Mouse (Mus musculus): ENCODE results near the gene Nup107. TPM values are rescaled to one million over a fixed set of nuclear protein-coding genes. Genes with fewer than 3 reads are reported as not detected.

Gene Nup107
- total and polyA plus RNA-seq, 3 experiments = 80.2 to 91.6 TPM; not detected in 1

DNA sequence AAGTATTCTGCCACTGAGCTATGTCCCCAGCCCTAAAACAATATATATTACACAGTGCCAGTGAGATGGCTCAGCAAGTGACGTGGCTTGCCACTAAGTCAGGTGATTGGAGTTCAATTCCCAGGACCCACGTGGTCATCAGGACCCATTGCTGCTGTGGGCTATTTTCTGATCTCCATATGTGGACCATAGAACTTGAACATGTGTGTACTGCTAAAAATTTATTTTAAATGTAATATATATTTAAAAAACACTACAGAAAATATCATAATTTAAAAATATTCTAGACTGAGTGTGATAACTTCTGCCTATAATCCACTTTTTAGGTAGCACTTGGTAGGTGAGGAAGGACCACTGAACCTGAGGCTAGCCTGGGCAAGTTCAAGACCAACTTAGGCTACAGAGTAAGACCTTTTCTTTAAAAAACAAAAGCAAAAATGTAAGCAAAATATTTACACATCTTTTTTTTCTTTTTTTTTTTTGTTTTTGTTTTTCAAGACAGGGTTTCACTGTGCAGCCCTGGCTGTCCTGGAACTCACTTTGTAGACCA, 30.1 kb downstream of the Nup107 start:
- TF ChIP-seq CHD2 (IDR thresholded peaks at IDR 0.05; ENCODE audit: low read length) (no peak), POLR2AphosphoS5 (IDR thresholded peaks at IDR 0.05; ENCODE audit: borderline replicate concordance, low read depth, low read length) (no peak), NELFE (IDR thresholded peaks at IDR 0.05; ENCODE audit: low read depth, low read length) (no peak)
- Histone ChIP-seq H3K79me2 (ENCODE audit: control insufficient read depth, insufficient read depth, low read length, poor library complexity) (no peaks in the 10 kb centered on the region), H3K4me1 (ENCODE audit: control insufficient read depth in 1 of 2, insufficient read depth in 2 of 2, low read length in 2 of 2) (no peaks in the 10 kb centered on the region), H3K27ac (ENCODE audit: control insufficient read depth, low read depth, low read length) (no peak overlapping the region), H3K27me3 (ENCODE audit: control insufficient read depth in 1 of 2, insufficient read depth in 2 of 2, low read length in 2 of 2) (no peaks in the 10 kb centered on the region), H3K9ac (ENCODE audit: control insufficient read depth, low read depth, low read length, poor library complexity, severe bottlenecking) (no peak overlapping the region), H3K36me3 (ENCODE audit: control insufficient read depth in 1 of 2, insufficient read depth in 2 of 2, low read length in 2 of 2) (peaks cover 0 to 33% of the 10 kb centered on the region in 2 experiments; a peak in 2 of 4 replicates), H3K9me3 (replicated peaks; ENCODE audit: insufficient read depth, low read length) (no peaks in the 10 kb centered on the region), H3K4me3 (ENCODE audit: control insufficient read depth in 1 of 2, insufficient read depth in 1 of 2, low read depth in 2 of 2, low read length in 2 of 2) (no peak overlapping the region)
- no peak for DNase-seq (ENCODE audit: low read depth, low spot score)

DNA sequence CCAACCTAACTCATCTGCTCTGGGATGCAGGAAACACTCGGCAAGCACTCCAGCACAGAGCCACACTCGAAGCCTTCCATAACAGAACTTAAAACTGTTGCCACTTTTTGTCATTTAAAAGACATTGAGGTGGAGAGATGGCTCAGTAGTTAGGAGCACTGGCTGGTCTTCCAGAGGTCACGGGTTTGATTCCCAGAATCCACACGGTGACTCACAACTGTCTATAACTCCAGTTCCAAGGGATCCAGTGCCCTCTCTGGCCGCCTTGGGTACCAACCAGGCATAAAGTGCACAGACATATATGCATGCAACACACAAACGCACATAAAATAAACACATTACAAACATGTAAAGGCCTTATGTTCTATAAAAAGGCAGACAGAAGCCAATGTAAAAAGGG, 31.0 kb downstream of the Nup107 start:
- Histone ChIP-seq H3K4me1 (ENCODE audit: control insufficient read depth in 1 of 2, insufficient read depth in 2 of 2, low read length in 2 of 2) (no peaks in the 10 kb centered on the region), H3K27me3 (ENCODE audit: control insufficient read depth in 1 of 2, insufficient read depth in 2 of 2, low read length in 2 of 2) (no peaks in the 10 kb centered on the region), H3K79me2 (ENCODE audit: control insufficient read depth, insufficient read depth, low read length, poor library complexity) (no peaks in the 10 kb centered on the region), H3K9ac (ENCODE audit: control insufficient read depth, low read depth, low read length, poor library complexity, severe bottlenecking) (no peak overlapping the region), H3K9me3 (replicated peaks; ENCODE audit: insufficient read depth, low read length) (no peaks in the 10 kb centered on the region), H3K27ac (ENCODE audit: control insufficient read depth, low read depth, low read length) (no peak overlapping the region), H3K4me3 (ENCODE audit: control insufficient read depth in 1 of 2, insufficient read depth in 1 of 2, low read depth in 2 of 2, low read length in 2 of 2) (no peak overlapping the region), H3K36me3 (ENCODE audit: control insufficient read depth in 1 of 2, insufficient read depth in 2 of 2, low read length in 2 of 2) (peaks cover 0 to 33% of the 10 kb centered on the region in 2 experiments; a peak in 2 of 4 replicates)
- TF ChIP-seq CHD1 (IDR thresholded peaks at IDR 0.05; ENCODE audit: low read depth, low read length) (no peak), TCF12 (IDR thresholded peaks at IDR 0.05; ENCODE audit: low read depth, low read length) (no peak), NELFE (IDR thresholded peaks at IDR 0.05; ENCODE audit: low read depth, low read length) (no peak), MEF2A (IDR thresholded peaks at IDR 0.05; ENCODE audit: extremely low read depth, insufficient replicate concordance, low read depth, low read length, poor library complexity, severe bottlenecking) (no peak)
- DNase-seq (ENCODE audit: low read depth, low spot score) = no peak

DNA sequence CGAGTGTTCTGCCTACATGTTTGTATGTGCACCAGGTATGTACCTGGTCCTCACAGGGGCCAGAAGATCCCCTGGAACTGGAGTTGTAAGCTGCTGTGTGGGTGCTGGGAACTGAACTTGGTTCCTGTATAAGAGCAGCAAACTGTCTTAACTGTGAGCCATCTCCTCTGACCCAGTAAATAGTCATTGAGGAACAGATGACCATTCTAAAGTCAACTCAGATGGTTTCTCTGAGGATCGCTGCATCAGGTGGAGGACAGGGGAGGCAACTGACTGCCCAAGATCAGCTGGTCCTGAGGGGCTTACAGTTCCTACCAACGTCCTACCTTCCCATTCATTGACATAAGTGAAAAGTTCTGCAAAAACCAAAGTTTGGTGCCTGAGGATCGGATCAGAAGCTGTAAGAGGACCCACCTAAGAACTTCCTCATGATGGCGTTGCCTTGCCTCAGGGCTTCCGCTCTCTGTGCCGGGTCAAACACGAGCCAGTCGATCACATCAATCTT, 31.6 kb downstream of the Nup107 start:
- Histone ChIP-seq H3K27me3 (ENCODE audit: control insufficient read depth in 1 of 2, insufficient read depth in 2 of 2, low read length in 2 of 2) (no peaks in the 10 kb centered on the region), H3K36me3 (ENCODE audit: control insufficient read depth in 1 of 2, insufficient read depth in 2 of 2, low read length in 2 of 2) (peaks cover 0 to 31% of the 10 kb centered on the region in 2 experiments; a peak in 2 of 4 replicates), H3K4me3 (ENCODE audit: control insufficient read depth in 1 of 2, insufficient read depth in 1 of 2, low read depth in 2 of 2, low read length in 2 of 2) (no peak overlapping the region), H3K79me2 (ENCODE audit: control insufficient read depth, insufficient read depth, low read length, poor library complexity) (no peaks in the 10 kb centered on the region), H3K9ac (ENCODE audit: control insufficient read depth, low read depth, low read length, poor library complexity, severe bottlenecking) (no peak overlapping the region), H3K27ac (ENCODE audit: control insufficient read depth, low read depth, low read length) (no peak overlapping the region), H3K4me1 (ENCODE audit: control insufficient read depth in 1 of 2, insufficient read depth in 2 of 2, low read length in 2 of 2) (no peaks in the 10 kb centered on the region), H3K9me3 (replicated peaks; ENCODE audit: insufficient read depth, low read length) (no peaks in the 10 kb centered on the region)
- no peak for DNase-seq (ENCODE audit: low read depth, low spot score)
- TF ChIP-seq TAL1 (IDR thresholded peaks at IDR 0.05; ENCODE audit: low read length) (no peak), TBP (IDR thresholded peaks at IDR 0.05; ENCODE audit: low read depth, low read length) (no peak), POLR2A (IDR thresholded peaks at IDR 0.05; ENCODE audit: control insufficient read depth in 1 of 2, insufficient read depth in 1 of 2, low read depth in 1 of 2, low read length in 2 of 2, poor library complexity in 1 of 2) (no peak)
